Mouse (Mus musculus) right cerebral cortex, adult 2 months (tissue): ENCODE results near the gene Per1.
A peak's percentile ranks its signal among the peaks of the same experiment; 100 is the strongest.

Experiments used
- DNase-seq, 2 experiments: peaks; one replicate each; pipeline ENCODE4 v3.0.0; 2021 to 2022; ENCODE audit warnings: low spot score in 2 of 2

The Per1 gene

GRCm38 (mm10) chr11:69114621-69115020, 19.6 kb downstream of the Per1 start:
- DNase-seq = no peak

- DNase-seq = no peak
These were observed 21.8 kb downstream of the Per1 start for GRCm38 (mm10) chr11:69116843-69117242.

GRCm38 (mm10) chr11:69117737-69118695, 23.0 kb downstream of the Per1 start:
- peak; percentile 50 to 63 for DNase-seq

DNA sequence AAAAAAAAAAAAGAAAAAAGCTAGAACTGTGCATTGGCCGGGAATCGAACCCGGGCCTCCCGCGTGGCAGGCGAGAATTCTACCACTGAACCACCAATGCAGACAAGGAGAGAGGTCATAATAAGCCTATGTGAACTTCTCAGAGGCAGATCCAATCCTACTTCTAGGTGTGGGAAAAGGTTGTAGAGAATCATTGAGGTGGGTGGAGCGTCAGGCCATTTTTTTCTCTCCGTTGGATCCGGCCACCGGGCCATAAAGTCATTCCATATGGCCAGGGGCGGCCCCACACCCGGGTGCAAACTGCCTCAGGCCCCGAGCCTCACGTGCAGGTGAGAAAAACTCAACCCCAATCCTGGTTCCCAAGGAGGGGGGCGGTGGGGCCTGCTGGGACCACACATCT, 23.7 kb downstream of the Per1 start:
- peak; percentile 88 to 97 for DNase-seq

DNA sequence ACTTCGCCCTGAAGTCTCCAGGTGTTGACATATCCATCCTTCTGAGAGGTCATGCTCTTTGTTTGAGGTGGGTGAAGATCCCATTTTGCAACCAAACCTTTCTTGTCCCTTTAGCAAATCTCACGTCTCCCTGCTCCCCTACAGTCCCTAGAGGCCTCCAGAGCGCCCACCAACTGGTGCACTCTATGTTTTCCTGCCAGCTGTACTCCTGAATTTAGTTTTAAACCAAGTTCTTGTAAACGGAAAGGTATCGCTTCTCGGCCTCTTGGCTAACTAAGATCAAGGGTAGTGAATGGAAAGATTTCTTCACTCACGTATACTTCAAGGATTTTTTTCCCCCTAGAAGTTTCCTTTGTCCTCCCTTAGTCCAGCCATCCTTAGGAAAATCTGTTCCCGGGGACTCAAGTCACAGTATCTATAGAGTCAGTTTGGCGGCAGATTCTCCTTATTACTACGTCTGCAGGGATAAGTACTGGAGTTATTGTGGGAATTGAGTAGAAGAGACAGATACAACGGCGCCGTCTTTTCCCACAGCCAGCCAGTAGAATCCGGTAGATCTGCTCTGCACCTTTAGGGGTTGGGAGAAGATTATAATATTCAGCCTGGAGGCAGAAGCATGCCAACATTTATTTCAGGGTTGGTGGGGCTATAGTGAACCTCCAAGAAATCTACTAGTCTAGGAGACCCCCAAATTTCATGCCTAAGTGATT, 24.6 kb downstream of the Per1 start:
- DNase-seq = no peak

DNA sequence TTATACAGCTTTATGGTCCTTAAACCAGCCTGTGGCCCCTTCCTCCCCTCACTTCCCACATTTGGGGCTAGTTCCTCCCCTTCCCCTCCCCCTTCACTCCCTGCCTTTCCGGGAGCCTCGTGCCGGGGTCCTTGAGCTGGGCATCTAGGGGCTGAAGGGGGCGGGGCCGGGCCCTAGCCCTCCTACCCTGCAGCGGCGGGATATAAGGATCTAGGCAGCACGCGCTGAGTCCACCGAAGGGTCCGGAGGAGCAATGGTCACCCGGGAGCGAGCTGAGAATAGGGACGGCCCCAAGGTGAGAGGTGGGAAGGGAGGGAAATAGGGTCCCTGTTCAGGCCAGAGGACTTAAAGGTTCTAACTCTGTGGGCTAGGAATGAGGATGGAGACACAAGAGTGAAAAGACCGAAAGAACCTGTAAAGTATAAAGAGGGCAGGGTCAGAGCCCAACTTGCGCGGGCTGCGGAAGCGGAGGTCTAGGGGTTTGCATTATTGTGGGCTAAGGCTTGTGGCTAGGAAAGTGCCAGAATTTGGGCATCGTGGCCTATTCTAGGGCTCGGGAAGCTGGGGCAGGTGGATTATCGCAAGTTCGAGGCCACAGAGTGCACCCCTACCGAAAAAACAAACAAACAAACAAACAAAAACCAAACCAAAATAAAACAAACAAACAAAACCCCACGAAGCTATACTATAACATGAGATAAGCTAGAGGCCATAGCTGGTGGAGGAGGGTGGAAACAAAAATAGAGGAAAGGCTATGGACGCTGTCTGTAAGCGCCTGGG, 25.4 kb downstream of the Per1 start, which contains the start of gene Hes7:
Hes7 (plus strand) TSS at position 184 of the 780 bp plus-strand sequence.
- DNase-seq = no peak

GRCm38 (mm10) chr11:69121001-69121740, 26.2 kb downstream of the Per1 start:
- no peak for DNase-seq

GRCm38 (mm10) chr11:69121741-69122335, 26.8 kb downstream of the Per1 start:
- DNase-seq = no peak

GRCm38 (mm10) chr11:69122336-69122951, 27.4 kb downstream of the Per1 start, which contains the start of gene 9130213A22Rik:
TSS of gene 9130213A22Rik (minus strand) at chr11:69122589.
- DNase-seq = peak; percentile 81 to 85

DNA sequence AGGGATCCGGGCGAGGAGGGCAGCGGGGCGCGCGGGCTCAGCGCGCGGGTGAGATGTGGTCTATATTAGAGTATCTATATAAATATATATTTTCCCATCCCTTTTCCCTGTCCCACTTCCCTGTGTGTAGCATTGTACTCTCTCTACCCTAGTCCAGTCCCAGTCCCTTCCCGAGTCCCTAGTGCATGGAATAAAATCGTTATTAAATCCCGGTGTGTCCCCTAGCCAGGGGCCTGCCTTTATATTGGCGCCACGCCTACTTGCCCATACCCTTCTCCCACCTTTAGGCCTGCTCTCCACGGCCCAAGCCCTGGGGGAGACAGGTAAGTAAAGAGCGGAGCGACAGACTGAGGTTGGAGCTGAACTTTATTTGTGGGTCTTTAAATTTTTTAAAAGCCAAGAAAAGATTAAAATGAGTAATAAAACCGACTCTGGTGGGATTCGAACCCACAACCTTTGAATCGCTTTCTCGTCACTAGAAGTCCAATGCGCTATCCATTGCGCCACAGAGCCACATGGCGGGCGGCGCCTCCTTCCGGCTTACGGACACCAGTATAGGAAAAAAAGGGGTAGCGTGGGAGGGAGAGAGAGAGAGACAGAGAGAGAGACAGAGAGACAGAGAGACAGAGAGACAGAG, 28.2 kb downstream of the Per1 start:
- DNase-seq = peak; percentile 97

DNA sequence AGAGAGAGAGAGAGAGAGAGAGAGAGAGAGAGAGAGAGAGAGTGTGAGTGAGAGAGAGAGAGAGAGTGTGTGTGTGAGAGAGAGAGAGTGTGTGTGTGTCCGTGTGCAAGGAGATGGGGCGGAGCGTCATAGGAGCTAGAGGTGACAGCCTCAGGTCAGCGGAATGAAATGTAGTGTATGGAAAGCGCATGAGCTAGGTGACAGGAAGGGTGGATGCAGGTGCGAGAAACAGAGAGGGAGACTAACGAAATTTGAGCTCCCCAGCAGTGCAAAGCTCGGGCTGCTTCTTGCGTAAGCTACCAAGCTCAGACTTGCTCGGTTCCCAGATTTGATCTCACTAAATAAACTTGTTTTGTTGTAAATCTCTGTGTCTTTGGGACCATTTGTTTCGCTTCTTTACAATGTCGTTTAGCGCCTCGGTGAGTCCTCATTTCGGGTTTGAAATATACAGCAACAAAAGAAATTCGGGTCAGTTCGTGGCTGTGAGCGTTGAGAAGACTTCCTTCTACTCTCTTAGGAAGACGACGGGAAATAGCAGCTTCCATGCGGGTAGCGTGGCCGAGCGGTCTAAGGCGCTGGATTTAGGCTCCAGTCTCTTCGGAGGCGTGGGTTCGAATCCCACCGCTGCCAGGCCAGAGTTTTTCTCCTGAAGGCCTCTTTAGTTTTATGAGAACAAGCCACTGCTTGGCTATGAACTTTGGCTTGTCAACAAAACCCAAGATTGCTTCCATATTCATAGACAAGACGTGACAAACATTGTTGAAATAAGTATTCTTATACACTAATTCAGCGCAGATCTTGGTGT, 28.9 kb downstream of the Per1 start:
- DNase-seq = peak; percentile 96 to 98

- peak; percentile 64 to 78 for DNase-seq
These were observed 29.5 kb downstream of the Per1 start for GRCm38 (mm10) chr11:69124498-69124847.

GRCm38 (mm10) chr11:69125041-69125851, 30.2 kb downstream of the Per1 start:
- DNase-seq = peak; percentile 83 to 86

DNA sequence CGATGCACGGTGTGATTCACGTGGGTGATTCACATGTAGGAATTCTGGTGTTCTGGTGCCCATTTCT, 30.7 kb downstream of the Per1 start, which contains the start of gene Aloxe3:
Aloxe3 (plus strand) TSS at position 45 of the 67 bp plus-strand sequence.
- no peak for DNase-seq

DNA sequence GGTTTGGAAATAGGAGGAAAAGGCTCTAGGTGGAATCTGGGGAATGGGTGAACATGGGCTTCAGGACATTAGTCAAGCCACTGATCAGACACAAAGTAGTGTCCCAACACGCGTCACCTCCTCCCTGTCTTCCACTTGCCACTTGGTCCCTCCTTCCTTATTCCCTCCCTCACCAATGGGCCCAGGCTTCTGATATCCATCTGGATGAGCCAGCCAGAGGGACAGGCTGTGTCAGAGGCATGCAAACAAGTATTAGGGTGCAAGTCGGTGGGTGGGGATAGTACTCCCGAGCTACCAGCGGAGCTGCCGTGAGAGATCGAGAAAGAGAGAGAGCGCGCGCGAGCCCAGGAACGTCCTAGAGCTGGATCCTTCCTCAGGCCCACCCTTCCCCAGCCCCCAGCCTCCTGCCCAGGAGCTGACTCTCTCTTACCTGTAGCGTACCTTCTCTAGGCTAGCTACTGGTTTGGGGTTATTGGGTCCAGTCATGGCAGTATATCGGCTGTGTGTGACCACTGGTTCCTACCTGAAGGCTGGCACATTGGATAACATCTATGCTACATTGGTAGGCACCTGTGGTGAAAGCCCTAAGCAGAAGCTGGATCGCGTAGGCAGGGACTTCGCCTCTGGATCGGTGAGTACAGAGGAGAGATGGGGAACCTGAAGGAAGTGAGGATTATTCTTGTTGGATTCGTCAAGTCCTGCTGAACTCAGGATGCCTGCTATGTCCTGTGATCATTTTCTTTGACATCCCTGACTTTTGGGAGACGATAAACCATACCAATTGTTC, 31.1 kb downstream of the Per1 start:
- no peak for DNase-seq

DNA sequence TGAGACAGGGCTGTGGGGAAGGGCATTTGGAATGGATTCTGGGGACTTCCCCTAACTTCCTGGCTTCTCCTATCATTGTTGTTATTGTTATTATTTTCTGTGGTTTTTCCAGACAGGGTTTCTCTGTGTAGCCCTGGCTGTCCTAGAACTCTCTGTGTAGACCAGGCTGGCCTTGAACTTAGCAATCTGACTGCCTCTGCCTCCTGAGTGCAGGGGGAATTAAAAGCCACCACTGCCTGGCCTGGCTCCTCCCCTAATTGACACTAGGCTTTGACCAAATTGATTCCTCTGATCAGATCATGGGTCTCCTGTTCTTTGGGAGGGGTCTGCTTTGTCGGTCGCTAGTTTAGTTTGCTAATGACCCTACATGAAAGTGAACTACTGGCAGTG, 31.7 kb downstream of the Per1 start:
- no peak for DNase-seq

DNA sequence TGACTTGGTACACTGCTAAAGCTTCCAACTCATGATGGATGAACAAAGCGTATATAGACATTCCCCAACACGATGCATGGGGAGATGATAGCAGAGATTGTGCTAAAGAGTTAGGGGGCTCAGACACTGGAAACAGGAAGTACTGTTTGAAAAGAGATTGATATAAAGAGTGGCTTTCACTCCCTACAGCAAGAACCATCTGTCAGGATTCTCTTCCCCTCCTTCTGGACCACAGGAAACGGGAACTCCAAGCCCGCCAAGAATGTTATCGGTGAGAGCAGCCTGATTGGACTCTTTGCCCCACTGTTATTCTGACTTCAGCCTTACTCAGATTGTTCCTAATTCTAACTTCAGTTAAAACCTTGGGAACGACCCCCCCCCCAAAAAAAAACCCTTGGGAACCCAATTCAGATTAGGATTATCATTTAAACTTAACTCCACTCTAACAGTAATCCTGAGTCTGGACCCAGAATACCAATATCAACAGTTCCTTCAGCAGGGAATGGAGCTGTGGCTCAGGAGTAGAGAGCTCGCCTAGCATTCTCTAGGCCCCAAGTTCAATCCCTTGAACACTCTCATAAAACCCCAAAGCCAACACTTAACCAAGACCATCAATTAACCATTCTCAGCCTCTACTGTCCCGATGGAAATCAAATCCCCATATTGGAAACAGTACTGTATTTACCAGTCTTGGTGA, 33.6 kb downstream of the Per1 start:
- no peak for DNase-seq
